Mouse (Mus musculus) spleen, postnatal 14 days (tissue): Measurements from ENCODE around the gene A4galt.
A peak's percentile ranks its signal among the peaks of the same experiment; 100 is the strongest.

Experiments
- DNase-seq, 2 experiments: peaks; one replicate each; pipeline ENCODE4 v3.0.0; 2021 to 2022; ENCODE audit warnings: low spot score in 2 of 2

A4galt gene

GRCm38 (mm10) chr15:83226066-83226834 lies 25.3 kb downstream of the A4galt start:
- DNase-seq: no peak

GRCm38 (mm10) chr15:83224136-83224766 lies 27.3 kb downstream of the A4galt start:
- DNase-seq: no peak

GRCm38 (mm10) chr15:83223208-83223962 lies 28.2 kb downstream of the A4galt start:
- no peak for DNase-seq

- DNase-seq: no peak
Observed at GRCm38 (mm10) chr15:83221721-83222120, 29.9 kb downstream of the A4galt start.

- DNase-seq: no peak
Observed at GRCm38 (mm10) chr15:83220368-83221013, 31.1 kb downstream of the A4galt start.

GRCm38 (mm10) chr15:83215322-83216216 lies 36.0 kb downstream of the A4galt start:
- no peak for DNase-seq

- DNase-seq: peak in 1 of 2 experiments; percentile 22
Observed at GRCm38 (mm10) chr15:83210229-83210628, 41.3 kb downstream of the A4galt start.

GRCm38 (mm10) chr15:83209719-83210118 lies 41.9 kb downstream of the A4galt start:
- DNase-seq: no peak

GRCm38 (mm10) chr15:83209092-83209695 lies 42.4 kb downstream of the A4galt start:
- DNase-seq: no peak

GRCm38 (mm10) chr15:83204731-83205451 lies 46.7 kb downstream of the A4galt start:
- peak in 1 of 2 experiments; percentile 42 for DNase-seq

- no peak for DNase-seq
Observed at GRCm38 (mm10) chr15:83202412-83202811, 49.2 kb downstream of the A4galt start.

GRCm38 (mm10) chr15:83193413-83193812 lies 58.2 kb downstream of the A4galt start:
- DNase-seq: no peak

GRCm38 (mm10) chr15:83182351-83182750 lies 69.2 kb downstream of the A4galt start:
- DNase-seq: no peak

- no peak for DNase-seq
Observed at GRCm38 (mm10) chr15:83181800-83182330, 69.7 kb downstream of the A4galt start.

GRCm38 (mm10) chr15:83180004-83180403 lies 71.6 kb downstream of the A4galt start:
- no peak for DNase-seq
